Mouse (Mus musculus) cerebellum, adult 8-10 months (tissue): ENCODE data around the gene Myh14.
"Not testable (repeated sequence)": the region's sequence is repeated elsewhere in the genome, so short reads cannot be mapped to it uniquely, and the experiment has no call there.

ENCODE experiments used
- DNase-seq: peaks from one replicate; pipeline ENCODE4 v3.0.0; 2022

Gene Myh14

GRCm38 (mm10) chr7:44670803-44671202 lies at the start of gene Myh14:
TSS of gene Myh14 (minus strand) at chr7:44670843.
- peak; percentile 96 for DNase-seq

GRCm38 (mm10) chr7:44709881-44710280 lies 39.2 kb upstream of the Myh14 start:
- no peak for DNase-seq

GRCm38 (mm10) chr7:44708574-44708973 lies 37.9 kb upstream of the Myh14 start, which contains the start of gene Izumo2:
TSS of gene Izumo2 (plus strand) at chr7:44708742.
- no peak for DNase-seq

- DNase-seq, result not testable (repeated sequence)
Observed at GRCm38 (mm10) chr7:44708093-44708492, 37.5 kb upstream of the Myh14 start.

- DNase-seq, result no peak
Observed at GRCm38 (mm10) chr7:44707169-44707675, 36.6 kb upstream of the Myh14 start.

- DNase-seq, result no peak
Observed at GRCm38 (mm10) chr7:44706322-44706721, 35.7 kb upstream of the Myh14 start.

- DNase-seq, result no peak
Observed at GRCm38 (mm10) chr7:44705086-44705485, 34.4 kb upstream of the Myh14 start.

GRCm38 (mm10) chr7:44704363-44704762 lies 33.7 kb upstream of the Myh14 start:
- peak; percentile 37 for DNase-seq

GRCm38 (mm10) chr7:44702985-44703384 lies 32.3 kb upstream of the Myh14 start:
- DNase-seq, result no peak

GRCm38 (mm10) chr7:44701921-44702320 lies 31.3 kb upstream of the Myh14 start:
- DNase-seq, result peak; percentile 70

GRCm38 (mm10) chr7:44697980-44698379 lies 27.3 kb upstream of the Myh14 start:
- no peak for DNase-seq

- peak; percentile 65 for DNase-seq
Observed at GRCm38 (mm10) chr7:44697191-44697710, 26.6 kb upstream of the Myh14 start.

GRCm38 (mm10) chr7:44695223-44695622 lies 24.6 kb upstream of the Myh14 start:
- no peak for DNase-seq

- DNase-seq, result no peak
Observed at GRCm38 (mm10) chr7:44693427-44694175, 23.0 kb upstream of the Myh14 start.

- peak; percentile 48 for DNase-seq
Observed at GRCm38 (mm10) chr7:44689331-44689730, 18.7 kb upstream of the Myh14 start.

- DNase-seq, result peak; percentile 36
Observed at GRCm38 (mm10) chr7:44688890-44689289, 18.2 kb upstream of the Myh14 start.

- DNase-seq, result no peak
Observed at GRCm38 (mm10) chr7:44685531-44686402, 15.1 kb upstream of the Myh14 start.

- no peak for DNase-seq
Observed at GRCm38 (mm10) chr7:44683656-44684055, 13.0 kb upstream of the Myh14 start.

- DNase-seq, result peak; percentile 73
Observed at GRCm38 (mm10) chr7:44676611-44677010, 6.0 kb upstream of the Myh14 start.

GRCm38 (mm10) chr7:44676126-44676525 lies 5.5 kb upstream of the Myh14 start:
- peak; percentile 42 for DNase-seq

GRCm38 (mm10) chr7:44675171-44675570 lies 4.5 kb upstream of the Myh14 start:
- DNase-seq, result no peak

GRCm38 (mm10) chr7:44674511-44674910 lies 3.9 kb upstream of the Myh14 start:
- no peak for DNase-seq

GRCm38 (mm10) chr7:44672193-44672592 lies 1.6 kb upstream of the Myh14 start:
- peak; percentile 56 for DNase-seq
